Mouse (Mus musculus): ENCODE data around the gene Rab7. TPM values are rescaled to one million over a fixed set of nuclear protein-coding genes. Genes with fewer than 3 reads are reported as not detected.
A peak's percentile ranks its signal among the peaks of the same experiment; 100 is the strongest.

Rab7 gene
- polyA plus RNA-seq, 1 experiment from 2014 or later = 222 TPM

- Histone ChIP-seq H3K27ac (ENCODE audit: low read depth, low read length) (peak overlapping the region; percentile 72; the same call in 1 of the 2 replicates), H3K36me3 (ENCODE audit: control insufficient read depth, insufficient read depth, low read length) (peaks cover 3% of the 10 kb centered on the region; the same call in 1 of the 2 replicates), H3K9ac (ENCODE audit: low read depth, low read length) (peak overlapping the region; percentile 97), H3K9me3 (ENCODE audit: control insufficient read depth, low read length) (no peaks in the 10 kb centered on the region), H3K4me3 (ENCODE audit: low read length) (peak overlapping the region; percentile 86), H3K27me3 (ENCODE audit: control insufficient read depth, insufficient read depth, low read length) (no peaks in the 10 kb centered on the region), H3K4me2 (replicated peaks; ENCODE audit: low read depth, low read length) (peak overlapping the region; percentile 81), H3K4me1 (ENCODE audit: control insufficient read depth, insufficient read depth, low read length) (peaks cover 13% of the 10 kb centered on the region)
- no peak; the same call in 1 of the 2 replicates for ATAC-seq (ENCODE audit: low FRiP score, low TSS enrichment)
- 7% methylated on average over 3 of the region's 3 CpGs for WGBS
These were observed 865 bp downstream of the Rab7 start for GRCm38 (mm10) chr6:88044234-88044576.

GRCm38 (mm10) chr6:88042336-88042735 lies 2.7 kb downstream of the Rab7 start:
- Histone ChIP-seq H3K4me1 (ENCODE audit: control insufficient read depth, insufficient read depth, low read length) (peaks cover 13% of the 10 kb centered on the region), H3K9ac (ENCODE audit: low read depth, low read length) (no peak overlapping the region), H3K27me3 (ENCODE audit: control insufficient read depth, insufficient read depth, low read length) (no peaks in the 10 kb centered on the region), H3K9me3 (ENCODE audit: control insufficient read depth, low read length) (no peaks in the 10 kb centered on the region), H3K36me3 (ENCODE audit: control insufficient read depth, insufficient read depth, low read length) (peaks cover 9% of the 10 kb centered on the region; the same call in 1 of the 2 replicates), H3K27ac (ENCODE audit: low read depth, low read length) (no peak overlapping the region), H3K4me3 (ENCODE audit: low read length) (no peak overlapping the region), H3K4me2 (replicated peaks; ENCODE audit: low read depth, low read length) (no peak overlapping the region)
- 84% methylated on average over 3 of the region's 3 CpGs for WGBS
- no peak for ATAC-seq (ENCODE audit: low FRiP score, low TSS enrichment)

- H3K36me3 ChIP-seq (ENCODE audit: control insufficient read depth, insufficient read depth, low read length) = peaks cover 9% of the 10 kb centered on the region; the same call in 1 of the 2 replicates
- no peak overlapping the region for H3K4me2 ChIP-seq (replicated peaks; ENCODE audit: low read depth, low read length)
- H3K4me1 ChIP-seq (ENCODE audit: control insufficient read depth, insufficient read depth, low read length) = peaks cover 13% of the 10 kb centered on the region
- no peak overlapping the region for H3K4me3 ChIP-seq (ENCODE audit: low read length)
- no peaks in the 10 kb centered on the region for H3K9me3 ChIP-seq (ENCODE audit: control insufficient read depth, low read length)
- 80% methylated on average over 4 of the region's 4 CpGs for WGBS
- H3K27ac ChIP-seq (ENCODE audit: low read depth, low read length) = no peak overlapping the region
- no peak for ATAC-seq (ENCODE audit: low FRiP score, low TSS enrichment)
- H3K27me3 ChIP-seq (ENCODE audit: control insufficient read depth, insufficient read depth, low read length) = no peaks in the 10 kb centered on the region
- no peak overlapping the region for H3K9ac ChIP-seq (ENCODE audit: low read depth, low read length)
These were observed 3.8 kb downstream of the Rab7 start for GRCm38 (mm10) chr6:88041221-88041620.

GRCm38 (mm10) chr6:88039426-88039825 lies 5.6 kb downstream of the Rab7 start:
- H3K27ac ChIP-seq (ENCODE audit: low read depth, low read length) = no peak overlapping the region
- peaks cover 13% of the 10 kb centered on the region for H3K4me1 ChIP-seq (ENCODE audit: control insufficient read depth, insufficient read depth, low read length)
- H3K9me3 ChIP-seq (ENCODE audit: control insufficient read depth, low read length) = no peaks in the 10 kb centered on the region
- peaks cover 15% of the 10 kb centered on the region; the same call in 1 of the 2 replicates for H3K36me3 ChIP-seq (ENCODE audit: control insufficient read depth, insufficient read depth, low read length)
- no peaks in the 10 kb centered on the region for H3K27me3 ChIP-seq (ENCODE audit: control insufficient read depth, insufficient read depth, low read length)
- 95% methylated on average over 4 of the region's 4 CpGs for WGBS
- ATAC-seq (ENCODE audit: low FRiP score, low TSS enrichment) = no peak
- H3K4me2 ChIP-seq (replicated peaks; ENCODE audit: low read depth, low read length) = no peak overlapping the region
- H3K4me3 ChIP-seq (ENCODE audit: low read length) = no peak overlapping the region
- no peak overlapping the region for H3K9ac ChIP-seq (ENCODE audit: low read depth, low read length)

- ATAC-seq (ENCODE audit: low FRiP score, low TSS enrichment) = no peak
- H3K4me3 ChIP-seq (ENCODE audit: low read length) = no peak overlapping the region
- peaks cover 15% of the 10 kb centered on the region; the same call in 1 of the 2 replicates for H3K36me3 ChIP-seq (ENCODE audit: control insufficient read depth, insufficient read depth, low read length)
- 0 out of 2 replicates have a peak, but pooled peaks cover 3% of the 10 kb centered on the region for H3K4me1 ChIP-seq (ENCODE audit: control insufficient read depth, insufficient read depth, low read length)
- H3K27me3 ChIP-seq (ENCODE audit: control insufficient read depth, insufficient read depth, low read length) = no peaks in the 10 kb centered on the region
- no peak overlapping the region for H3K4me2 ChIP-seq (replicated peaks; ENCODE audit: low read depth, low read length)
- 88% methylated on average over 4 of the region's 4 CpGs for WGBS
- H3K9ac ChIP-seq (ENCODE audit: low read depth, low read length) = no peak overlapping the region
- no peak overlapping the region for H3K27ac ChIP-seq (ENCODE audit: low read depth, low read length)
- no peaks in the 10 kb centered on the region for H3K9me3 ChIP-seq (ENCODE audit: control insufficient read depth, low read length)
These were observed 7.5 kb downstream of the Rab7 start for GRCm38 (mm10) chr6:88037471-88038045.

GRCm38 (mm10) chr6:88033504-88033903 lies 11.6 kb downstream of the Rab7 start:
- H3K4me1 ChIP-seq (ENCODE audit: control insufficient read depth, insufficient read depth, low read length) = no peaks in the 10 kb centered on the region
- H3K9ac ChIP-seq (ENCODE audit: low read depth, low read length) = no peak overlapping the region
- H3K4me3 ChIP-seq (ENCODE audit: low read length) = no peak overlapping the region
- no peaks in the 10 kb centered on the region for H3K9me3 ChIP-seq (ENCODE audit: control insufficient read depth, low read length)
- ATAC-seq (ENCODE audit: low FRiP score, low TSS enrichment) = no peak
- H3K27me3 ChIP-seq (ENCODE audit: control insufficient read depth, insufficient read depth, low read length) = no peaks in the 10 kb centered on the region
- H3K36me3 ChIP-seq (ENCODE audit: control insufficient read depth, insufficient read depth, low read length) = peaks cover 9% of the 10 kb centered on the region; the same call in 1 of the 2 replicates
- H3K4me2 ChIP-seq (replicated peaks; ENCODE audit: low read depth, low read length) = no peak overlapping the region
- no peak overlapping the region for H3K27ac ChIP-seq (ENCODE audit: low read depth, low read length)
- 95% methylated on average over 3 of the region's 3 CpGs for WGBS

GRCm38 (mm10) chr6:88030432-88030831 lies 14.6 kb downstream of the Rab7 start:
- H3K27me3 ChIP-seq (ENCODE audit: control insufficient read depth, insufficient read depth, low read length) = no peaks in the 10 kb centered on the region
- H3K4me1 ChIP-seq (ENCODE audit: control insufficient read depth, insufficient read depth, low read length) = no peaks in the 10 kb centered on the region
- WGBS = 94% methylated on average over 2 of the region's 2 CpGs
- no peak overlapping the region for H3K27ac ChIP-seq (ENCODE audit: low read depth, low read length)
- no peak overlapping the region for H3K4me2 ChIP-seq (replicated peaks; ENCODE audit: low read depth, low read length)
- no peak overlapping the region for H3K4me3 ChIP-seq (ENCODE audit: low read length)
- ATAC-seq (ENCODE audit: low FRiP score, low TSS enrichment) = no peak
- no peak overlapping the region for H3K9ac ChIP-seq (ENCODE audit: low read depth, low read length)
- H3K36me3 ChIP-seq (ENCODE audit: control insufficient read depth, insufficient read depth, low read length) = peaks cover 7% of the 10 kb centered on the region; the same call in 1 of the 2 replicates
- no peaks in the 10 kb centered on the region for H3K9me3 ChIP-seq (ENCODE audit: control insufficient read depth, low read length)

- H3K4me2 ChIP-seq (replicated peaks; ENCODE audit: low read depth, low read length) = no peak overlapping the region
- H3K27me3 ChIP-seq (ENCODE audit: control insufficient read depth, insufficient read depth, low read length) = no peaks in the 10 kb centered on the region
- H3K4me3 ChIP-seq (ENCODE audit: low read length) = no peak overlapping the region
- H3K36me3 ChIP-seq (ENCODE audit: control insufficient read depth, insufficient read depth, low read length) = peaks cover 5% of the 10 kb centered on the region; the same call in 1 of the 2 replicates
- H3K4me1 ChIP-seq (ENCODE audit: control insufficient read depth, insufficient read depth, low read length) = no peaks in the 10 kb centered on the region
- H3K9me3 ChIP-seq (ENCODE audit: control insufficient read depth, low read length) = no peaks in the 10 kb centered on the region
- 81% methylated on average over 5 of the region's 5 CpGs for WGBS
- ATAC-seq (ENCODE audit: low FRiP score, low TSS enrichment) = no peak
- no peak overlapping the region for H3K9ac ChIP-seq (ENCODE audit: low read depth, low read length)
- H3K27ac ChIP-seq (ENCODE audit: low read depth, low read length) = no peak overlapping the region
These were observed 17.7 kb downstream of the Rab7 start for GRCm38 (mm10) chr6:88027390-88027789.

GRCm38 (mm10) chr6:88023316-88023890 lies 21.7 kb downstream of the Rab7 start:
- Histone ChIP-seq H3K4me3 (ENCODE audit: low read length) (no peak overlapping the region), H3K27me3 (ENCODE audit: control insufficient read depth, insufficient read depth, low read length) (no peaks in the 10 kb centered on the region), H3K4me1 (ENCODE audit: control insufficient read depth, insufficient read depth, low read length) (no peaks in the 10 kb centered on the region), H3K36me3 (ENCODE audit: control insufficient read depth, insufficient read depth, low read length) (peaks cover 3% of the 10 kb centered on the region; the same call in 1 of the 2 replicates), H3K4me2 (replicated peaks; ENCODE audit: low read depth, low read length) (no peak overlapping the region), H3K27ac (ENCODE audit: low read depth, low read length) (no peak overlapping the region), H3K9ac (ENCODE audit: low read depth, low read length) (no peak overlapping the region), H3K9me3 (ENCODE audit: control insufficient read depth, low read length) (no peaks in the 10 kb centered on the region)
- ATAC-seq (ENCODE audit: low FRiP score, low TSS enrichment) = no peak
- 98% methylated on average over 10 of the region's 10 CpGs for WGBS
